Mouse (Mus musculus): ENCODE measurements at regions not wholly inside any gene's neighbourhood (a gene's known extent, or its start where the extent isn't known, plus 50 kb on each side); places are given as distances from the start of the nearest gene placed in this dataset.

GRCm38 (mm10) chr3:52801446-52801845, 215.6 kb downstream of the Cog6 start:
- no peak for DNase-seq (ENCODE audit: low spot score in 2 of 2)

DNA sequence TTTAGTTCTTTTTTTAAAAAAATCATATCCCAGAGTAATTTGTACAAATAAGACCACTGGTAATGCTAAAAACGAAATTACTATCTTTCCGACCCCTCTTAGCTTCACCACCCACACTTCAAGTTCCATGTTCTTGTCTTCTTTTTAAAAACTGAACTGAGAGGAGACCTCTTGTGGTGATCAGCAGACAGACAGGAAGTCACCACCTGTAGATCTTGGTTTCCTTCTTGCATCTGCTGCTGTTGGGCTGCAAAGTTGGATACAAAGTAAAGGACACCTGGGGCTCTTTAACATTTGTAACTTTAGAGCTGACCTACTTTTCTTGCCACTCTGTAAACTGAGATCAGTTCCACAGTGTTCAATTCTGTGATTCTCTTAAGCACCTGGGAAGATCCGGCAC, 216.4 kb downstream of the Cog6 start:
- DNase-seq (ENCODE audit: low spot score in 2 of 2): no peak

- no peak for DNase-seq (ENCODE audit: low spot score in 2 of 2)
Observed at GRCm38 (mm10) chr3:52797801-52798200, 219.2 kb downstream of the Cog6 start.

GRCm38 (mm10) chr3:52797164-52797563, 219.9 kb downstream of the Cog6 start:
- DNase-seq (ENCODE audit: low spot score in 2 of 2): no peak

DNA sequence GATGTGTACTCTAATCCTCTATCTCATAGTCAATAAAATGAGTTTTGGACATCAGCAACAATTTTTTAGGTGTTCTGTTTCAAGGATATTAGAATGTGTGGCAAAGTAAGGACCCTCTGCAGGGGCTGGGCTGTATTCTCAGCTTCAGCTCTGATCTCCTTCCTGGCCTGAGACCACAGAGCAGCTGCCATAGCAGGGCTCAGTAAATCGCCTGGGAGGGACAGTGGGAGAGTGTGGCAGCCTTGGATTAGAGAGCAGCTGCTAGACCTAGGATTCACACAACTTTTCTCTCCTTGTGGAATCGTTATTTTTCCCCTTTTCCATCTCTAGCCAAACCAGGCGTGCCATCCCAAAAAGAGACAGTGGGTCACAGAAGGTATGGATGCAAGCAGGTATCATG, 222.8 kb downstream of the Cog6 start:
- no peak for DNase-seq (ENCODE audit: low spot score in 2 of 2)

GRCm38 (mm10) chr3:52792801-52793200, 224.2 kb downstream of the Cog6 start:
- no peak for DNase-seq (ENCODE audit: low spot score in 2 of 2)

- no peak for DNase-seq (ENCODE audit: low spot score in 2 of 2)
Observed at GRCm38 (mm10) chr3:52792121-52792520, 224.9 kb downstream of the Cog6 start.

- no peak for DNase-seq (ENCODE audit: low spot score in 2 of 2)
Observed at GRCm38 (mm10) chr3:52790942-52791341, 226.1 kb downstream of the Cog6 start.

- DNase-seq (ENCODE audit: low spot score in 2 of 2): no peak
Observed at GRCm38 (mm10) chr3:52787964-52788760, 228.9 kb downstream of the Cog6 start.

- no peak for DNase-seq (ENCODE audit: low spot score in 2 of 2)
Observed at GRCm38 (mm10) chr3:52785595-52785994, 231.4 kb downstream of the Cog6 start.

- DNase-seq (ENCODE audit: low spot score in 2 of 2): no peak
Observed at GRCm38 (mm10) chr3:52784476-52784875, 232.6 kb downstream of the Cog6 start.

DNA sequence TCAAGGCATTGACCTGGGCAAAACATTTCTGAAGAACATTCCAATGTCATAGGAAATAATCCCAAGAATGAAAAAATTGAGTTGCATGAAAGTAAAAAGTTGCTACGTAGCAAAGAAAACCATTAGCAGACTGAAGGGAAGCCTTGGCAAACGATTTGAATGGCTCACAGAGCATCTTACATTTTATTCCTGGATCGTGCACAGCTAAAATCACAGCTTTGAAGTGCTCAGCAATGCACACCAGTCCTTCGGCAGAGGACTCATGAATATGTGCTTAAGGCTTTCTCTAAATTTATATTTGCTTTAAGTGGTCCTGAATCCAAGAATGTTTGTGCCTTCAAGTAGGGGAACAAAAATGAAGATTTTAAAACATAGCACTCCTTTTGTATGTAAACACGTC, 234.5 kb downstream of the Cog6 start:
- no peak for DNase-seq (ENCODE audit: low spot score in 2 of 2)

DNA sequence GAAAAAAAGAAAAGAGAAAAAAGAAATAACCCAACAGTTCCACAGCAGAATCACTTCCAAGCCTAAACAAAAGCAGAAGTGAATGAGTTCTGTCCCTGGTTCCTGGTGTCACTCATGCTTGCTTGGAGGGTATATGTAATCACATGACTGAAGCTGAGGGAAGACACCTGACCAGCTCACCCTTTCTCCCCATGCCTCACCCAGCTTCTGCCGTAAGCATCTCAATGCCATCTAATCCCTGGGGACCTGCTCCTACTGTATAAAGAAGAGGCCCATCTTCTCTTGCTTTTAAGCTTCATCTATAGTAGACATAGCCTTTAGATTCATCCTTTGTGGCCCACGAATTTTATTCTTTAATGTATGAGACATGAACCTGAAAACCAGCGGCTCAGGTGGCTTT, 235.5 kb downstream of the Cog6 start:
- no peak for DNase-seq (ENCODE audit: low spot score in 2 of 2)

DNA sequence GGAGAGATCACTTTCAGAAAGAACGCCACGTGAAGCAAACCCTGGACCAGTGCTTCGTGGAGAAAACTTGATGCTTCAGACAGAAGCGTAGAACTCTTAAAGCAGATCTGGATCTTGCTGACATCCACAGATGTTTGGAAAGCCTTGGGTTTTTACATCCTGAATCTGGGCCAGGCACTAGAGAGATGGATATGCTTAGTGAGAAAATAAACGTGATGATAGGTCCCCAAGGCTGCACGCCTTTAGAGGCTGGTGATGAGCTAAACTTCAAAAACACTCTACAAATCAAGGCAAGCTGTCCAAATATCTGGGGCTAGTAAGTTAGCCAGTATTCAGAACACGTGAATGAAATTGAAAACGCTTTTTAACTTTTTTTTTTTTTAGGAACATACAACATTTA, 236.7 kb downstream of the Cog6 start:
- DNase-seq (ENCODE audit: low spot score in 2 of 2): no peak

DNA sequence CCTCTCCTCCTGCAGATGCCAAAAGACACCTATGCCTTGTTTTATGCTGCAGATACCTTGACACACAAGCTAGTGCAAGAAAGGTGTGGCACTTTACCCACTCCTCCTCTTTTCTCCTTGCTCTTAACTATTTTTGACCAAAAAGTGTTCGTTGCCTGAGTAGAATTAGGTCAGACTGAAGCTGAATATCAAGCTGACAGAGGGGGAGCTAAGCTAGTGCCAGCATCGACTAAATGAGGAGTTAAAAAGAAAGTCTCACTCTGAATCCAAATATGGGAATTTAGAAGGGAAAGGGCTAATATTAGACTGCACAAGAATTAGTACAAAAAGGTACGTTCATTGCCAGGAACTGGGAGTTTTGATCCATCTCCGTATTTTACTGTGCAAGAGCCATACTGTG, 241.2 kb downstream of the Cog6 start:
- no peak for DNase-seq (ENCODE audit: low spot score in 2 of 2)

DNA sequence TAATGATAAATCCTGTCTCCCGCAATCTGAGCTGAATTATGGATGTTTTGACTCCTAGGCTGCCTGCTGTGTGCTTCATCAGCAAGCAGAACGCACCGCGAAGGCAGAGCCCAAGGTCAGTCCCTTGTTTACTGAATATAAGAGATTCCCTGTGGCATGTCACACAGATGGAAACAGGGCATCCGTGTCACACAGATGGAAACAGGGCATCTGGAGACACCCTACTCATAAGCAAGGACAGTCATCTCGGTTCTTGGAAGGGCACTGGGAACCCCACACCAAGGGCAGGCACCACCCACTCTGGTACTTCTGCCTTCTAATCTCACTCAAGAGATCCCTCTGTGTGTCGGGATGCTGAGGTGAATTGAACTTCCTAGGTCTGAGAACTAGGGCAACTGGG, 241.9 kb downstream of the Cog6 start:
- DNase-seq (ENCODE audit: low spot score in 2 of 2): no peak

DNA sequence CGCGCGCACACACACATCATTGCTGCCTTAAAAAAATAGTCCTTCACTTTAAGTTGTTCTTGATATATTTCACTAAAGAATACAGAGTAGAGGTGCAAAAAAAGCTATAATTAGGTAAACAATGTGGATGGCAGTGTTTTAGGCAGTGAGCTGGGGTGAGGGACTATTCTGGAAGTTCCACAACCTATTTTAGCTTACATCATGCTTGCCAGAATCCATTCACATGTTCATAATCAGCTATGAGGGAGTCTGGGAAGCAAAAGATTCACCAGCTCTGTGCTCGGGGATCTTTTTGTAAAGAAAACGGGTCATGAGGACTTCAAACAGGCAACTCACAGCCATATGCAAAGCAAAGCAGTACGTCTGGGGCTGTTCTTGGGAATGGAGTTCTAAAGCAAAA, 242.3 kb downstream of the Cog6 start:
- no peak for DNase-seq (ENCODE audit: low spot score in 2 of 2)

DNA sequence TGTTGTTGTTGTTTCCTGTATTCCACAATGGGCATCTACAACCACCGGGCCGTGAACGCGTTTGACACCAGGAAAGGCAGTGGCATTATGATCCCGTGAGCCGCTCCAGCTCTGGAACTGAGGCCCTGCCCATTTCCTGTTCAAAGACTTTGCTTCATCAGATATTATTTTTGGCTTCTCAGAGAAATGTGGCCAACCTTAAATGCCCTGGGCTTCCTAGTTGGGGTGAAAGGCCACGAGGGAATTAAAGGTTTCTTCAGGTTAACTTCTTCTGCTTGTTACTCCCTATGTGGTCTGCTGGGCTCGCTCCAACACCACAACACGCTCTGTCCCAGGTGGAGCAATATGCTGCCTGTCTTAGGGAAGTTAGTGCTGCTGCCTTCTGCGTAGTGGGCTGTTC, 249.8 kb downstream of the Cog6 start:
- no peak for DNase-seq (ENCODE audit: low spot score in 2 of 2)

DNA sequence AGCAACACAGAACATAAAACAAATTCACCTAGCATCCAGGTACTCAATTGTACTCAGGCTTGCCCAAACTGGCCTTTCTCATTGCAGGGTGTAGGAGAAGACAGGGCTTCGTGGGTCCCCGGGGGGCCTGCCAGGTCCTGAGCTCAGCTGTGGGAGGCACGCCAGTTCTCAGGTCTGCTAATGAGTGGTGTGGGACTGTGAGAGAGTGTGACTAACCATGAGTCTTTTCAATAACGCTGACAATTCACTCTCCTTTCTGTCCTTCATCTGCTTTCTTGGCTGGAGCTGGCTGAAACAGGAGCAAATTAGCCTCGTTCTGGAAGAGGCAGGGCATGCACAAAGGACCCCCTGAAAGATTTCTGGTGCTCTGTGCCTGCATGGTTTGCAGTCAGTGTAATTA, 250.2 kb downstream of the Cog6 start:
- peak; percentile 13 to 42 for DNase-seq (ENCODE audit: low spot score in 2 of 2)

DNA sequence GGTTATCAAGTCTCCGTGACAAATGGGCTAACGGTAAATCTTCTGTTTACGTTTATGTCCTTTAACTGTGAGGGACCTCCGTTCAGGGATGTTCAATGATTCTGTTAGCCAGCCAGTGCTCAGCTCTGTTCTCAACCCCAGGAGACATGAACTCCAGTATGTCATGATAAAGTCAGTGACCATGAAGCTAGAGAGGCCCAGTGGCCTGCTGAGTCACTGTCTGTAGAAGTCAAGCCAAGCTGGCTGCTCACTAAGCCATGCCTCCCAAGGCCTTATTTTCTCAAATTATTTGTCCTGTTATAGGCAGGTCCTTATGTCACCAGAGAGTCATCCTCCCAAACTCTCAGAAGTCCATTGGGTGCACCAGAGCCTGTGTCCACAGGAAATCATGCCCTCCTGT, 252.9 kb downstream of the Cog6 start:
- no peak for DNase-seq (ENCODE audit: low spot score in 2 of 2)

GRCm38 (mm10) chr3:52763660-52764059, 253.4 kb downstream of the Cog6 start:
- DNase-seq (ENCODE audit: low spot score in 2 of 2): no peak

- no peak for DNase-seq (ENCODE audit: low spot score in 2 of 2)
Observed at GRCm38 (mm10) chr3:52762549-52762948, 254.5 kb downstream of the Cog6 start.

DNA sequence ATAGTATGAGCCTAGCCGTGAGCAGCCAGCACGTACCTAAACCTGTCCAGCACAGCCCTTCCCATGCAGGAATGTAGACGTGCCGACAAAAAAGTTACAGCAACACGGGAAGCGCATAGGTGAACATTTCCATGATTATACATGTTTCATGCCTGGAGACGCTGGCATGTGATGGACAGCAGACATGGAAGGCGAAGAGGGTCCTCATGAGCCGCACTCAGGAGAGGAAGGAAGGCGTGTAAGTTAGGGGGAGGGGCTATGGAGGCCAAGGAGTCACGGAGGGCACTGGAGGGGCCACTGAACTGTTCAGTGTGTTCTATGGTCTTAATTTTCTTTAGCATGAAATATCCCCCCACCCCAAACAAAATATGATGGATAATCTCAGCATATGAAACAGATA, 257.2 kb downstream of the Cog6 start:
- no peak for DNase-seq (ENCODE audit: low spot score in 2 of 2)

GRCm38 (mm10) chr3:52758561-52758960, 258.5 kb downstream of the Cog6 start:
- DNase-seq (ENCODE audit: low spot score in 2 of 2): peak; percentile 20 to 24

Data from frontal cortex, postnatal 36 days (tissue).